Mouse (Mus musculus): ENCODE measurements around the gene Atm.

Atm gene

DNA sequence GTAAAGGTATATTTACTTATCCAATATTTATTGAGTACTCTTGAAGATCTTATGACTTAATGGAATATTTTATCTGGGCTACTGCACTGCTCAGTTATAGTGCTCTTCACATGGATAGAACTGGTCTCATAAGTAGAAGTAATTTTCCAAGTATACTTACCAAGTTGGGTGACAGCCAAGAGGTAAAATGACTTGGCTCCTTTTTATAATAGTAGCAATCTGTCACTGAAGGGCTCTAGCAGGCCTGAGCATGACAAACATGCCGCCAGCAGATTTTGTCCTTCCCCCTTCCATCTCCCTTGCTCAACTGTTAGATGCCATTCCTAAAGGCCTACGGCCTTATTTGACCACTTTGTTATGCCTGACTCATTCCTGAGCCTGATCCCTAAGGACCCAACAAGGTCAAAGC lies 127.6 kb downstream of the Atm start:
- no peak for DNase-seq (ENCODE audit: low spot score)

DNA sequence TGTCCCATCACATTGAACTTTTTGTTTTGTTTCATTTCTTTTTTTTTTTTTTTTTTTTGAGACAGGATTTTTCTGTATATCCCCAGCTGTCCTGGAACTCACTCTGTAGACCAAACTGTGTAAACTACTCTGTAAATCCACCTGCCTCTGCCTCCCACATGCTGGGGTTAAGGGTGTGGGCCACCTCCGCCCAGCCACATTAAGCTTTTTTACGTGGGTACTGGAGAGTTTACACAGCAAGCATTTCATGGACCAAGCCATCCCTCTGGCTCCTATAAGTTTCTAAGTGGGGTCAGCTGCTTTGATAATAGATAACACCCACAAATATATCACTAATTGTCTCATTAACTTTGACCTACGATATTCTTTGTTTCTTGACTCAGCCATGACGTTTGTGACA lies 128.0 kb downstream of the Atm start:
- DNase-seq (ENCODE audit: low spot score): no peak

DNA sequence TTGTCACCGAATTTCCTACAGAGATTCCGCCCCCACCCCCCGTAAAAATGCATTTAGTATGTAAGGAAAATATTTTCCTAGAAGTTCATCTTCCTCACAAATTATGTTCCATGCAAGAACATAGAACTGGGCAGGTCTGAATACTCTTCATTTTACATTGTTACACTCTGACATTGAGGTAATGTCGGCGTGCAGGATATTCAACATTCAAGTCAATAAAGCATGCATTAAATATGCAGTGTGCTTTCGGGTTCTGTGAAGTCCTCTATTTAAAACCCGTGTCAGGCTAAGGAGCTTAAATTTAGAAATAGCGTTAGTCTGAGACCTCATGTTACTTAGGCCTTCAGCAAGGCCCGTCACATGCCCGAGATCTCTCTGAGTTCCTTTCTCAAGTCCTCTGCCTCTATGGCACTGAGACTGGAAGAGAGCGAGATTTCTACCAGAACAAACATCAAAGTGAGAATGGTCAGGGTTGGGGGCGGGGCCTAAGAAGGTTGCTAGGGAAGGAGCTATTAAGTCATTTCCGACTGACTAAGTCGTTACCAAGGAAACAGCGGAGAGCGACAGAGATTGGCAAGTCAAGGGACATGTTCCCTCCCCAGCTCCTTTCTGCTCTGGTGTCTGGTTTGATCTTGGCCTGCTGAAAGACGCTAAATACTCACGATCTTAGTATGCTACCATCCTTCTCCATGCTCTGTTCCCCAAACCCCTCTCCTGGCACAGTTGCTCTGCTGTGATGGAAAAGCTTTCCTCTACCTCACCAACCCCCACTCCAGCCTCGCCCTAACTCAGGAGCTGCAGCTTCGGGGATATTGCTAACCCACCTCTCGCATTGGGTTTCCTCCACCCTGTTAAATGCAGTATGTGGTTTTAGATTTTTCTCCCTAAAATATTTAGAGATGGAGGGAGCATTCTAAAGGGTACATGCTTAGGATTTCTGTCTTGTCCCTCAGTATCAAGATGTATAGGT lies 131.5 kb downstream of the Atm start:
- peak; percentile 96 for DNase-seq (ENCODE audit: low spot score)

DNA sequence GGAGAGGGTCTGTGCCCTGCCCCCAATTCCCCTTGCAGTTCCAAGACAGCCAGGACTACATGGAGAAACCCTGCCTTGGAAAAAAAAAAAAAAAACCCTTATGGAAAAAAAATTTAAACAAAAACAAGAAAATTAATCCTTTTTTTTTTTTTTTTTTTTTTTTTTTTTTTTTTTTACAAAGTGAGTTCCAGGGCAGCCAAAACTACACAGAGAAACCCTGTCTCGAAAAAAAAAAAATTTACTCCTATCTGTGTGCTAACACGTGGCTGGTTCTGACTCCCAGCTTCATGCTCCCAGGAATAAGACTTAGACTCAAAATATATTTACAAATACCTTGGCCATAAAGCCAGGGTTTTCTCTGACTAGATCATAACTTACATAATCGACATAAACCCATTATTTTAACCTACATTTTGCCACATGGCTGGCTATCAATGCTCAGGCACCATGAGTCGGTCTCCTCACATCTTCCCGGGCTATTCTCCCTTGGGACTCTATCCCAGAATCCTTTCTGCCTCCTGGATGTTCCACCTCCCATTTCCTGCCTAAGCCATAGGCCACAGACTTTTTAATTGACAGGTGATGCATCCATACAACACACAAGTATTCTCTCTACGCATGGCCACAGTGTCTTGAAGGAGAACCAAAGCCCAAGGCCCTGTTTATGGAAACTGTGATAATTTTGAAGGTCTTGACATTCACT lies 132.3 kb downstream of the Atm start:
- peak; percentile 35 for DNase-seq (ENCODE audit: low spot score)

DNA sequence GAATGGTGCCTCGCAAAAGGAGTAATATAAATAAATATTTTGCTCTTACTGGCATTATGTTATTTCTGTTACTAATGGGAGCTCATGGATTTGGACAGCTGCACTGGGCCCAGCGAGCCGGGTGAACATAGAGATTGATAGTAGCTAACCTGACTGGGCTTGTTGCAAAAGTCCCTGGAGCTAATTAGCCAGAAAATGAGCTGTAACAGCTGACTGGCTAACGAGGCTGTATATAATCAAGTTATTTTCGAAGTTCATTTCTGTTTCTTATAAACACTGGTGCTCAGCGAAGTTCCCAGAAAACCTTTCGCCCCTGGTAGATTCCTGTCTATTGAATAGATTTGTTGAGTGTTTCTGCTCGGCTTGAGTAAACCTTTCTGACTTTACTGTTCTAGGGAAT lies 133.5 kb downstream of the Atm start:
- DNase-seq (ENCODE audit: low spot score): no peak

DNA sequence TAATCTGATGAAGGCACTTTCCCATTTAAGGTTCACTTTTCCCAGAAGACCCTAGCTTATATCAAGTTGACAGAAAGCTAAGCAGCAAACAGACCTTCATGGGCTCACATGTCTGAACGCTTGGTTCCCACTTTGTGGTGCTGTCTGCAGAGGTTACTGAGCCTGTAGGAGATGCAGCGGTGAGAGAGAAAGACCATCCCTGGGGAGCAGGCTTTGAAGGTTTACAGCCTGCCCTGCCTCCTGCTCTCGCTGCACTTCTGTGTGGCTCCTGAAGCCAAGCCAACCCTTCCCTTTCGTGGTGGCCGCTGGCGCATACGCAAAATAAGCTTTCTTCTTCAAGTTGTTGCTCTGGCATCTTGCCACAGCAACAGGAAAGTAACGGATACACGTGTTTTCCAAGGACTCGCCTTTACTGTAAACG lies 134.2 kb downstream of the Atm start, which contains the start of gene 4930550C14Rik:
Gene 4930550C14Rik (plus strand): TSS at position 35 of the 421 bp plus-strand sequence.
- peak; percentile 35 for DNase-seq (ENCODE audit: low spot score)

DNA sequence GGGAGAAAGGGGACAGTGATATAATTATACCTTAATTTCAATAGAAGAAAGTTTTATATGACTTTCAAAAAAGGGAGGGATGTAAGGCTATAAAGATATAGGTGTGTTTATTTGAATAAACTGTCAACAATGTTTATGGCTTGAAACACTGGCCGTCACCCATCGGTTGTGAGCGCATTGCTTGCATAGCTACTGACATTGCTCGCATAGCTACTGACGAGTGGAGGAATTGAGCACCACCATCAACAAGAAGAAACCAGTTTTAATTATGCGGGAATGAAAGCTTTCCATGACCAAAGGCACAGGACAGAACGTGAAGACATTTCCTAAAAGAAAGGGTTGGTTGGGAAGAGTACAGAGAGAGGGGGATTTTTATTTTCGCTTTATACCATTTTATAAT lies 135.4 kb downstream of the Atm start:
- DNase-seq (ENCODE audit: low spot score): no peak

DNA sequence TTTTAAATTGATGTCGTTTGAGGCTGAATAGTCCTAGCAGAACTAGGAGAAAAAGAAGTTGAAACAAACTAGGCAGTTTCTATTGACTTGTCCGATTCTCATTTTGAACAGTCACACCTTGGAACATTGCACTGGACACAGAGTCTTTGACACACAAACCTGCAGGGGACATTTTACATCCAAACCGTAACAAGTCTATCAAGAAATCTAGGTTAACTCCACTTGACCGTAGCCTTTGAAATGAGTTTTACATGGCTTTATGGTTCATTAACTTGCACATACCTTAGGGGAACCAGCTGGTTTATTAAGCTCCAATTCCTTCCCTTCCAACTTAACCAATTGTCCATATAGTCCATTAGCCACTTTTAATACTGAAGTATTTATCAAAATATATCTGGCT lies 135.8 kb downstream of the Atm start:
- DNase-seq (ENCODE audit: low spot score): no peak

DNA sequence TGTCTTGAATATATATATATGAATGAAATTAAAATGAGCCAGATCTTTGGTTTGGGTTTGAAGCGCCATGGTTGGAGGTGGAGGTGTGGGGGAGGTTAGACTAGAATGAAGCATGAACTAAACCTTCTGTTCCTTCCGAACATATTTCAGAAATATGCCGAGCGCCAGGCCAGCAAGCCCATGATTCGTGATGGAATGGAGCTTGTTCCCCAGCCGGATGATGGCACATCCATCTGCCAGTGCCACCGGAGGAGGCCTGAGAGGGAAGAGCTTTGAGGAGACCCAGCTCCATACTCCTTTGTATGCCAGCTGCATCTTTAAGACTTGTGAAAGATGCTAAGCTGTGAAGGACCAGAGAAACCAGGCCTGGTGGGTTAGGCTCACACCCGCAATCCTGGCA lies 137.0 kb downstream of the Atm start:
- no peak for DNase-seq (ENCODE audit: low spot score)

DNA sequence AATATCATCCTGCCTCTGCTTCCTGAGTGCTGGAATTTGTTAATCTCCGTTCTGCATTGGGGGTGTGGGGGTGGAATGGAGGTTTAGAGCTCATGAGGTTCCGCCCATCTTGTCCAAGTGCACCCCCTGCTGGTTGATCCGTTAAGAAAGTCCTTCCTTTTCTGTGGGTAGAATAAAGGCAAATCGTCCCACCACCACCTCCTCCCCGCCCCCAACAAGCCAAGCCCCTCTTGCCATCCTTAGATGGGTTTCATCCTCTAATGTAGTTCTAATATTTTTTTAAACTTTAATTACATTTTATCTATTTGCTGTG lies 138.2 kb downstream of the Atm start:
- DNase-seq (ENCODE audit: low spot score): peak; percentile 82

DNA sequence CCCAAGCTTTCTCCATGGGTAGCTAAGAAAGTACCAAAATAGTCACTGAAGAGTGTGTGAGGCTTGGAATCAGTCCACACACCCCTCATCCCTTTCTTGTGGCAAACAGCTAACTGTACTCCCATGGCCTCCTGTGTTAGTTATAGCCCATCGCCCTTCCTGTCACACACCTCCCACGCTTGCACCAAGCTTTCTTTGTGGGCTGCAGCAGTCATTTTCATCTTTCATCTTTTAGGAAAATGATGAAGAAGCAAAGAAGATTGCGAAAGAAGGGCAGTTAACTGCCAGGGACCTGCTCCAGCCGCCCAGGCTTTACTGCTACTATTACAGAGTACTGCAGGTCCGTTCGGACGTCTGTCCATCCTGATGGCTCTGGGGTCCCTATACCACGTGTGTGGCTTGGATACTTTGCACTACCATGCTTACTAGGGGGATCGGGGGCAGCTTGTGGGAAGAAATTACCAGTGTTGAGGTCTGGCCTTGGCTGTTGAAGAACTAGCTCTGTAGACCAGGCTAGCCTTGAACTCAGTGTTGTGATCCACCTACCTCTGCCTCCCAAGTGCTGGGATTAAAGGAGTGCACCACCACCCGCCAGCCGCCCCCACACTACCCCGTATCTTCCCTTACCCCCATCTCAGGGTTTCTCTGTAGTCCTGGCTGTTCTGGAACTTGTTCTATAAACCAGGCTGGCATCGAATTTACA lies 138.7 kb downstream of the Atm start:
- DNase-seq (ENCODE audit: low spot score): no peak

DNA sequence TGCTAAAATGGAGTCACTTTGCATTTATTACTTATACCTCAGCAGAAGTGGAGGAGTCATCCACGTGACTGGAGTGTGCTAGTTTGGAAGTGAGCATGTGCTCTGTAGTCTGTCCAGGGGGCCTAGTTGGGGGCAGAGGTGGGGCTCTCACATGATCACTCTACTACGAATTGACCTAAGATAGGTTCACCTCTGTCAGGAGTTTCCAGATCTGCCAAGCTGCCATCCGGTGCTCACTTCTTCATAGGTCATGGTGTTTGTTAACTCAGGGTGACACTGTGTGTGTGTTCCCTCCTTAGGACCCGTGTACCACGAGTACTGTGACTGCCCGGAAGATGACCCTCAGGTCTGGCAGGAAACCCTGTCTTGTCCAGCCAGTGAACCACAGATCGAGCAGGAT lies 146.4 kb downstream of the Atm start:
- no peak for DNase-seq (ENCODE audit: low spot score)
